Mouse (Mus musculus): ENCODE measurements around the gene Krba1. TPM values are rescaled to one million over a fixed set of nuclear protein-coding genes. Genes with fewer than 3 reads are reported as not detected.

Gene Krba1
- polyA plus RNA-seq, 1 experiment from 2014 or later = 27.8 TPM

- H3K9ac ChIP-seq (replicated peaks) = no peak overlapping the region
- H3K27me3 ChIP-seq = no peaks in the 10 kb centered on the region; the same call in 1 of the 2 replicates
- 35% methylated on average over 6 of the region's 6 CpGs for WGBS
- H3K27ac ChIP-seq (replicated peaks) = no peak overlapping the region
- H3K4me2 ChIP-seq (replicated peaks) = no peak overlapping the region
- no peak for ATAC-seq (ENCODE audit: low FRiP score, low read depth)
- no peaks in the 10 kb centered on the region for H3K9me3 ChIP-seq
- 0 out of 2 replicates have a peak, but pooled peaks cover 2% of the 10 kb centered on the region for H3K4me1 ChIP-seq
- H3K4me3 ChIP-seq = no peak overlapping the region
- no peaks in the 10 kb centered on the region for H3K36me3 ChIP-seq
Observed at GRCm38 (mm10) chr6:48466715-48467114, 71.3 kb downstream of the Krba1 start.

- Histone ChIP-seq H3K27ac (replicated peaks) (no peak overlapping the region), H3K9me3 (no peaks in the 10 kb centered on the region), H3K4me2 (replicated peaks) (no peak overlapping the region), H3K4me3 (no peak overlapping the region), H3K4me1 (0 out of 2 replicates have a peak, but pooled peaks cover 2% of the 10 kb centered on the region), H3K36me3 (no peaks in the 10 kb centered on the region), H3K27me3 (no peaks in the 10 kb centered on the region; the same call in 1 of the 2 replicates), H3K9ac (replicated peaks) (no peak overlapping the region)
- no peak for ATAC-seq (ENCODE audit: low FRiP score, low read depth)
- 90% methylated on average over 7 of the region's 7 CpGs for WGBS
Observed at GRCm38 (mm10) chr6:48467490-48467889, 72.1 kb downstream of the Krba1 start.

Small RNAs within 50 kb of the gene (microRNA-seq; reads per million reads assigned to microRNA genes)
- gene Gm24325 = not detected

Other genes starting within 250 kb of the Krba1 start
- gene Zfp467, start 50.2 kb downstream of the Krba1 start, polyA plus RNA-seq (2016; fragmentation: Nextera tagmentation; extraction: Ambion mirVana) = 19.9 and 22.9 TPM in 2 replicates
- gene Sspo, start 52.6 kb downstream of the Krba1 start, polyA plus RNA-seq (2016; fragmentation: Nextera tagmentation; extraction: Ambion mirVana) = 0.10 and 0.22 TPM in 2 replicates
- gene Atp6v0e2, start 142.0 kb downstream of the Krba1 start, polyA plus RNA-seq (2016; fragmentation: Nextera tagmentation; extraction: Ambion mirVana) = 85.7 and 89.9 TPM in 2 replicates
- gene Lrrc61, start 159.2 kb downstream of the Krba1 start, polyA plus RNA-seq (2016; fragmentation: Nextera tagmentation; extraction: Ambion mirVana) = 18.1 and 22.3 TPM in 2 replicates
- 1.7 and 3.1 TPM in 2 replicates for gene Rarres2, start 177.2 kb downstream of the Krba1 start, polyA plus RNA-seq (2016; fragmentation: Nextera tagmentation; extraction: Ambion mirVana)
- gene Gm45021, start 194.0 kb downstream of the Krba1 start, polyA plus RNA-seq (2016; fragmentation: Nextera tagmentation; extraction: Ambion mirVana) = not detected in 2 replicates
- gene Repin1, start 198.3 kb downstream of the Krba1 start, polyA plus RNA-seq (2016; fragmentation: Nextera tagmentation; extraction: Ambion mirVana) = 50.1 and 54.1 TPM in 2 replicates
- 0.65 TPM in 1 of 2 replicates, not detected in the other for gene Gm44965, start 198.4 kb downstream of the Krba1 start, polyA plus RNA-seq (2016; fragmentation: Nextera tagmentation; extraction: Ambion mirVana)
- gene Zfp775, start 206.5 kb downstream of the Krba1 start, polyA plus RNA-seq (2016; fragmentation: Nextera tagmentation; extraction: Ambion mirVana) = 13.3 and 15.7 TPM in 2 replicates
- gene AI854703, start 231.2 kb downstream of the Krba1 start, polyA plus RNA-seq (2016; fragmentation: Nextera tagmentation; extraction: Ambion mirVana) = 1.4 and 1.5 TPM in 2 replicates

Data from midbrain, embryonic 12.5 days (tissue).